Comparison of ENCODE assay signal across 8 mouse cellular contexts in the genomic region with DNA sequence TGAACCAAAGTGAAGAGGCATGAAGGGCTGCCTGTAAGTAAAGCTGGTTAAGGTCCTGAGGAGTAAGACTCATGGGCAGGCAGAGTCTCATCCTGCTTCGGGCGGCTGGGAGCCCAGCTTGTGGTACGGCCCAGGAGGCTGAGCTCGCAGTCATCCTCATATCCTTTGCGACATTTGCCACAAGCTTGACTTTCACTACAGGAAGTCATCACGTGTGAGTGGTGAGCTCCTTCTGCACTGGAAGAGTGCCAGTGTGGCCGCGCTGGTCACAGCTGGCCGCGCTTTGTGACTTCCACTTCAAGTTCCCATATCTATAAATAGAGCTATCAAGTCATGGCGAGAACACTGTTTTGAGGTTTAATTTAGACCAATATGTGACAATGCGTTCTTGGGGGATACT. TPM values are rescaled to one million over a fixed set of nuclear protein-coding genes. Genes with fewer than 3 reads are reported as not detected.
A peak's percentile ranks its signal among the peaks of the same experiment; 100 is the strongest.
DNase-seq lines count a peak whose midpoint lies in the region; ATAC-seq lines count a peak whose summit lies in the region.

No protein-coding gene starts in this region.

- DNase-seq in left cerebral cortex, adult 11 months (ENCODE audit: low spot score): peak; percentile 38
- no peak for DNase-seq in left cerebral cortex, adult 18-20 months (ENCODE audit: low spot score in 2 of 2)
- DNase-seq in adrenal gland, postnatal 25 days: peak; percentile 22
- peak; percentile 76 to 81 for DNase-seq in heart, postnatal 36 days
- peak; percentile 73 for DNase-seq in lung, postnatal 25 days (ENCODE audit: low spot score)
- DNase-seq in thymus, postnatal 0 days (ENCODE audit: low spot score): peak; percentile 49
- no peak for DNase-seq in layer of hippocampus, postnatal 25 days (ENCODE audit: extremely low spot score in 1 of 2, low spot score in 1 of 2)

- H3K36me3 ChIP-seq in midbrain, embryonic 13.5 days: no peaks in the 10 kb centered on the region

- no peak overlapping the region for H3K4me3 ChIP-seq in midbrain, embryonic 13.5 days (replicated peaks)

- peaks cover 20% of the 10 kb centered on the region for H3K4me1 ChIP-seq in midbrain, embryonic 13.5 days (replicated peaks)

- no peak overlapping the region for H3K9ac ChIP-seq in midbrain, embryonic 13.5 days (replicated peaks)

- no peak overlapping the region for H3K27ac ChIP-seq in midbrain, embryonic 13.5 days

- no peaks in the 10 kb centered on the region for H3K27me3 ChIP-seq in midbrain, embryonic 13.5 days

- H3K9me3 ChIP-seq in midbrain, embryonic 13.5 days: no peaks in the 10 kb centered on the region

- no peak for ATAC-seq in midbrain, embryonic 13.5 days

- intact Hi-C loops in heart, postnatal 36 days (cut with DNase I): loop anchor here (5.0 kb wide), 1 partner anchor 127 kb away; no protein-coding TSS in a partner anchor

- no peak overlapping the region for H3K4me2 ChIP-seq in midbrain, embryonic 13.5 days (replicated peaks)

- 88% methylated on average over 12 of the region's 12 CpGs for WGBS in midbrain, embryonic 13.5 days

RNA-seq across cellular contexts. Expression of gene Rfx4, which starts 18.7 kb away (rescaled TPM):
- total RNA-seq in left cerebral cortex, adult 18-20 months (2021): 10 to 100 TPM; 10.1 to 12.5 TPM
- total RNA-seq in adrenal gland, postnatal 25 days (2021): not detected in 2 replicates
- total RNA-seq in heart, postnatal 36 days (2021): under 1 TPM in 1 of 2 experiments, not detected in 1; 0.08 TPM
- polyA plus RNA-seq in thymus, postnatal 0 days (2015; fragmentation: Nextera tagmentation; extraction: Ambion mirVana): 0.08 TPM in 1 of 2 replicates, not detected in the other
- 10 to 100 TPM in 1 of 2 experiments, 1 to 10 TPM in 1; 9.3 to 12.6 TPM for total RNA-seq in layer of hippocampus, postnatal 25 days (2021)
- polyA plus RNA-seq in midbrain, embryonic 13.5 days (2015; fragmentation: Nextera tagmentation; extraction: Ambion mirVana): 29.0 and 34.3 TPM in 2 replicates

Comparison
In these comparisons a context has a peak if more than half of its experiments do, and no peak if none do; other contexts are left out.
1. DNase-seq: peak in left cerebral cortex, adult 11 months (single experiment), adrenal gland, postnatal 25 days (single experiment), heart, postnatal 36 days (2 of 2), lung, postnatal 25 days (single experiment) and thymus, postnatal 0 days (single experiment); none in left cerebral cortex, adult 18-20 months (0 of 2) and layer of hippocampus, postnatal 25 days (0 of 2).